In genomic region chr9:28354978-28355377, GRCm38 (mm10) we compare ENCODE assay signal across 24 mouse cellular contexts.
A peak's percentile ranks its signal among the peaks of the same experiment; 100 is the strongest.
DNase-seq lines count a peak whose midpoint lies in the region; ATAC-seq and TF ChIP-seq lines count a peak whose summit lies in the region.
"Had no signal": no experiment of that assay in that cellular context is flagged by ENCODE, and none has a peak within 500 bp of the region (broad histone marks: within the 10 kb centered on the region; RNA-seq: fewer than 3 reads in every experiment).

No protein-coding gene starts in this region.

- no peak overlapping the region for H3K27ac ChIP-seq in forebrain, embryonic 12.5 days
- no peak overlapping the region for H3K27ac ChIP-seq in forebrain, embryonic 11.5 days (ENCODE audit: low read depth, low read length)
- no peak overlapping the region for H3K27ac ChIP-seq in hindbrain, embryonic 15.5 days (replicated peaks)
- H3K27ac ChIP-seq in hindbrain, embryonic 16.5 days (ENCODE audit: low read depth, low read length) = no peak overlapping the region
- H3K27ac ChIP-seq in CH12.LX (ENCODE audit: insufficient read depth, low read depth) = no peak overlapping the region
- H3K27ac ChIP-seq in forebrain, embryonic 15.5 days (replicated peaks) = no peak overlapping the region
- H3K27ac ChIP-seq: embryonic facial prominence, embryonic 13.5 days; heart, adult 2 months; heart, embryonic 15.5 days had no signal

- peak; percentile 11; the same call in 1 of the 2 replicates for ATAC-seq in forebrain, embryonic 12.5 days (ENCODE audit: low FRiP score)
- ATAC-seq in forebrain, embryonic 11.5 days (replicated peaks; ENCODE audit: low FRiP score) = no peak
- peak; percentile 51; the same call in 1 of the 2 replicates for ATAC-seq in hindbrain, embryonic 15.5 days (ENCODE audit: low FRiP score, low read depth)
- ATAC-seq in hindbrain, embryonic 16.5 days = no peak
- peak; percentile 60; the same call in 1 of the 2 replicates for ATAC-seq in forebrain, embryonic 15.5 days (replicated peaks)
- ATAC-seq: activated CD4-positive, CD25-positive, alpha-beta regulatory T cell, adult 4 months; CD4-positive, CD25-positive, alpha-beta regulatory T cell, adult 4 months; intestine, embryonic 16.5 days; Patski had no signal

- in situ Hi-C loops in CH12.LX (cut with MboI; ENCODE audit: low pct_ligation_motif_present, low pct_unique_long_range_greater_than_20kb, low sequenced_read_pairs) = no loop called here

- peaks cover 4% of the 10 kb centered on the region; the same call in 1 of the 2 replicates for H3K4me1 ChIP-seq in forebrain, embryonic 12.5 days
- 0 out of 2 replicates have a peak, but pooled peaks cover 2% of the 10 kb centered on the region for H3K4me1 ChIP-seq in forebrain, embryonic 11.5 days (replicated peaks; ENCODE audit: control insufficient read depth, insufficient read depth, low read length)
- H3K4me1 ChIP-seq in hindbrain, embryonic 15.5 days (replicated peaks) = 0 out of 2 replicates have a peak, but pooled peaks cover 4% of the 10 kb centered on the region
- H3K4me1 ChIP-seq in hindbrain, embryonic 16.5 days (ENCODE audit: control insufficient read depth, insufficient read depth, low read depth, low read length) = no peaks in the 10 kb centered on the region
- H3K4me1 ChIP-seq in CH12.LX (ENCODE audit: control insufficient read depth in 1 of 2, insufficient read depth in 2 of 2) = no peaks in the 10 kb centered on the region
- H3K4me1 ChIP-seq in forebrain, embryonic 15.5 days = peaks cover 5% of the 10 kb centered on the region; the same call in 1 of the 2 replicates
- H3K4me1 ChIP-seq: embryonic facial prominence, embryonic 13.5 days; heart, embryonic 15.5 days had no signal

- H3K4me3 ChIP-seq in forebrain, embryonic 12.5 days (replicated peaks) = no peak overlapping the region
- no peak overlapping the region for H3K4me3 ChIP-seq in forebrain, embryonic 11.5 days (ENCODE audit: low read depth, low read length)
- no peak overlapping the region for H3K4me3 ChIP-seq in hindbrain, embryonic 15.5 days
- H3K4me3 ChIP-seq in hindbrain, embryonic 16.5 days (ENCODE audit: low read length) = no peak overlapping the region
- H3K4me3 ChIP-seq in CH12.LX (replicated peaks in 1 of 3; ENCODE audit: low read depth in 2 of 3, low read length in 2 of 3, poor library complexity in 1 of 3) = no peak overlapping the region
- H3K4me3 ChIP-seq in forebrain, embryonic 15.5 days = no peak overlapping the region
- H3K4me3 ChIP-seq: embryonic facial prominence, embryonic 13.5 days; heart, adult 2 months; heart, embryonic 15.5 days had no signal

- no peak for TF ChIP-seq EP300 in CH12.LX (IDR thresholded peaks at IDR 0.05; ENCODE audit: low read length)

- H3K36me3 ChIP-seq in forebrain, embryonic 12.5 days (replicated peaks) = no peaks in the 10 kb centered on the region
- H3K36me3 ChIP-seq in forebrain, embryonic 11.5 days (ENCODE audit: control insufficient read depth, insufficient read depth, low read length) = no peaks in the 10 kb centered on the region
- no peaks in the 10 kb centered on the region for H3K36me3 ChIP-seq in hindbrain, embryonic 15.5 days
- no peaks in the 10 kb centered on the region for H3K36me3 ChIP-seq in hindbrain, embryonic 16.5 days (ENCODE audit: control insufficient read depth, insufficient read depth, low read length)
- H3K36me3 ChIP-seq in CH12.LX (replicated peaks in 1 of 2; ENCODE audit: control insufficient read depth in 1 of 2, insufficient read depth in 1 of 2, low read length in 1 of 2) = no peaks in the 10 kb centered on the region
- no peaks in the 10 kb centered on the region for H3K36me3 ChIP-seq in forebrain, embryonic 15.5 days
- H3K36me3 ChIP-seq: embryonic facial prominence, embryonic 13.5 days; heart, embryonic 15.5 days had no signal

- no peak for DNase-seq in forebrain, embryonic 11.5 days (ENCODE audit: low spot score)
- DNase-seq in CH12.LX (ENCODE audit: extremely low read depth) = peak; percentile 18
- DNase-seq in c-Kit-positive CD71-positive TER-119-positive erythroid progenitor cells, embryonic 14.5 days (ENCODE audit: low spot score) = no peak
- no peak for DNase-seq in adrenal gland, postnatal 36 days
- DNase-seq: adrenal gland, postnatal 14 days; B cell, adult 2 months; cerebellum, adult 18-20 months; cerebellum, adult 9-11 months; cerebellum, postnatal 36 days; gastrocnemius, postnatal 10 days; heart, adult 2 months; heart, postnatal 14 days; kidney, adult 2 months had no signal

- H3K9ac ChIP-seq in forebrain, embryonic 12.5 days = no peak overlapping the region
- no peak overlapping the region for H3K9ac ChIP-seq in forebrain, embryonic 11.5 days (ENCODE audit: low read length)
- H3K9ac ChIP-seq in hindbrain, embryonic 15.5 days = no peak overlapping the region
- no peak overlapping the region for H3K9ac ChIP-seq in hindbrain, embryonic 16.5 days (ENCODE audit: low read depth, low read length)
- H3K9ac ChIP-seq in CH12.LX (ENCODE audit: insufficient read depth, low read depth) = no peak overlapping the region
- no peak overlapping the region for H3K9ac ChIP-seq in forebrain, embryonic 15.5 days (replicated peaks)
- H3K9ac ChIP-seq: embryonic facial prominence, embryonic 13.5 days; heart, embryonic 15.5 days had no signal

- no peaks in the 10 kb centered on the region for H3K79me2 ChIP-seq in CH12.LX (replicated peaks; ENCODE audit: control insufficient read depth, extremely low read depth, insufficient read depth, poor library complexity, severe bottlenecking)

- no peak for TF ChIP-seq RAD21 in CH12.LX (IDR thresholded peaks at IDR 0.05; ENCODE audit: low read depth, low read length)

- no peak overlapping the region for H3K4me2 ChIP-seq in forebrain, embryonic 12.5 days
- H3K4me2 ChIP-seq in forebrain, embryonic 11.5 days (ENCODE audit: low read depth, low read length, severe bottlenecking) = no peak overlapping the region
- H3K4me2 ChIP-seq in hindbrain, embryonic 15.5 days = no peak overlapping the region
- H3K4me2 ChIP-seq in hindbrain, embryonic 16.5 days (ENCODE audit: low read length) = no peak overlapping the region
- H3K4me2 ChIP-seq in CH12.LX (ENCODE audit: insufficient read depth, low read depth, poor library complexity, severe bottlenecking) = no peak overlapping the region
- no peak overlapping the region for H3K4me2 ChIP-seq in forebrain, embryonic 15.5 days (replicated peaks)
- H3K4me2 ChIP-seq: embryonic facial prominence, embryonic 13.5 days; heart, embryonic 11.5 days; heart, embryonic 15.5 days had no signal

- no peaks in the 10 kb centered on the region for H3K9me3 ChIP-seq in forebrain, embryonic 12.5 days
- H3K9me3 ChIP-seq in forebrain, embryonic 11.5 days (ENCODE audit: control insufficient read depth, low read length) = no peaks in the 10 kb centered on the region
- no peaks in the 10 kb centered on the region for H3K9me3 ChIP-seq in hindbrain, embryonic 15.5 days
- no peaks in the 10 kb centered on the region for H3K9me3 ChIP-seq in hindbrain, embryonic 16.5 days (ENCODE audit: control insufficient read depth, low read length)
- peaks cover 6% of the 10 kb centered on the region for H3K9me3 ChIP-seq in CH12.LX (replicated peaks; ENCODE audit: low read length)
- H3K9me3 ChIP-seq in forebrain, embryonic 15.5 days = no peaks in the 10 kb centered on the region
- H3K9me3 ChIP-seq: embryonic facial prominence, embryonic 13.5 days; heart, embryonic 15.5 days had no signal

- H3K27me3 ChIP-seq in forebrain, embryonic 12.5 days = no peaks in the 10 kb centered on the region
- H3K27me3 ChIP-seq in forebrain, embryonic 11.5 days (ENCODE audit: control insufficient read depth, insufficient read depth, low read length) = no peaks in the 10 kb centered on the region
- no peaks in the 10 kb centered on the region for H3K27me3 ChIP-seq in hindbrain, embryonic 15.5 days
- H3K27me3 ChIP-seq in hindbrain, embryonic 16.5 days (replicated peaks; ENCODE audit: control insufficient read depth, insufficient read depth, low read length) = no peaks in the 10 kb centered on the region
- H3K27me3 ChIP-seq in CH12.LX (replicated peaks) = no peaks in the 10 kb centered on the region
- H3K27me3 ChIP-seq in forebrain, embryonic 15.5 days = no peaks in the 10 kb centered on the region
- H3K27me3 ChIP-seq: embryonic facial prominence, embryonic 13.5 days; heart, embryonic 15.5 days had no signal

- no peak for TF ChIP-seq CTCF in CH12.LX (conservative IDR thresholded peaks at IDR 0.05 in 1 of 2, IDR thresholded peaks at IDR 0.05 in 1 of 2; ENCODE audit: low read depth in 2 of 2, low read length in 2 of 2)

- dilution Hi-C loops in CH12.LX (cut with MboI; ENCODE audit: extremely low pct_ligation_motif_present, extremely low pct_unique_long_range_greater_than_20kb, low sequenced_read_pairs) = no loop called here

- no peak for TF ChIP-seq POLR2A in CH12.LX (IDR thresholded peaks at IDR 0.05; ENCODE audit: low read depth, low read length)

TF ChIP-seq in CH12.LX, 34 proteins besides CTCF, POLR2A, EP300 and RAD21:
- TF ChIP-seq IRF4 (IDR thresholded peaks at IDR 0.05; ENCODE audit: low read depth, low read length) = no peak
- TF ChIP-seq HCFC1 (IDR thresholded peaks at IDR 0.05; ENCODE audit: low read depth, low read length) = no peak
- no peak for TF ChIP-seq KAT2A (IDR thresholded peaks at IDR 0.05; ENCODE audit: insufficient replicate concordance, low read length)
- no peak for TF ChIP-seq ZNF384 (IDR thresholded peaks at IDR 0.05; ENCODE audit: low read depth, low read length)
- no peak for TF ChIP-seq JUN (IDR thresholded peaks at IDR 0.05; ENCODE audit: insufficient read depth, low read depth, low read length)
- TF ChIP-seq USF1 (IDR thresholded peaks at IDR 0.05; ENCODE audit: low read depth, low read length) = no peak
- TF ChIP-seq MAFK (IDR thresholded peaks at IDR 0.05; ENCODE audit: insufficient replicate concordance, low read length) = no peak
- no peak for TF ChIP-seq RCOR1 (conservative IDR thresholded peaks at IDR 0.05; ENCODE audit: low read depth, low read length)

Comparison
In these comparisons a context has a peak if more than half of its experiments do, and no peak if none do; other contexts are left out.
1. ATAC-seq: peak in forebrain, embryonic 12.5 days (single experiment), hindbrain, embryonic 15.5 days (single experiment) and forebrain, embryonic 15.5 days (single experiment); none in forebrain, embryonic 11.5 days (single experiment) and hindbrain, embryonic 16.5 days (single experiment).